Mouse (Mus musculus) neutrophil, adult 5-6 weeks (primary cell): Measurements from ENCODE around the gene Lrch4. TPM values are rescaled to one million over a fixed set of nuclear protein-coding genes. Genes with fewer than 3 reads are reported as not detected.
"Not testable (repeated sequence)": the region's sequence is repeated elsewhere in the genome, so short reads cannot be mapped to it uniquely, and the experiment has no call there.

Source experiments
- ATAC-seq: fragments of 151-379, 151-347 bp; 2 replicates; pipeline ENCODE4 v1.8.0; 2017; ENCODE audit warnings: mild to moderate bottlenecking, moderate TSS enrichment; ENCODE audit not compliant: insufficient number of reproducible peaks, poor library complexity, low FRiP score, severe bottlenecking; ENCODE audit errors: extremely low read depth
- total RNA-seq: library from RNA; stranded (forward); fragments of 200-1000 nt; gene quantifications from 2 replicates; pipeline ENCODE4 v1.2.3, GENCODE M21; 2017

Gene Lrch4
- total RNA-seq, 1 experiment from 2014 or later: 119 TPM

DNA sequence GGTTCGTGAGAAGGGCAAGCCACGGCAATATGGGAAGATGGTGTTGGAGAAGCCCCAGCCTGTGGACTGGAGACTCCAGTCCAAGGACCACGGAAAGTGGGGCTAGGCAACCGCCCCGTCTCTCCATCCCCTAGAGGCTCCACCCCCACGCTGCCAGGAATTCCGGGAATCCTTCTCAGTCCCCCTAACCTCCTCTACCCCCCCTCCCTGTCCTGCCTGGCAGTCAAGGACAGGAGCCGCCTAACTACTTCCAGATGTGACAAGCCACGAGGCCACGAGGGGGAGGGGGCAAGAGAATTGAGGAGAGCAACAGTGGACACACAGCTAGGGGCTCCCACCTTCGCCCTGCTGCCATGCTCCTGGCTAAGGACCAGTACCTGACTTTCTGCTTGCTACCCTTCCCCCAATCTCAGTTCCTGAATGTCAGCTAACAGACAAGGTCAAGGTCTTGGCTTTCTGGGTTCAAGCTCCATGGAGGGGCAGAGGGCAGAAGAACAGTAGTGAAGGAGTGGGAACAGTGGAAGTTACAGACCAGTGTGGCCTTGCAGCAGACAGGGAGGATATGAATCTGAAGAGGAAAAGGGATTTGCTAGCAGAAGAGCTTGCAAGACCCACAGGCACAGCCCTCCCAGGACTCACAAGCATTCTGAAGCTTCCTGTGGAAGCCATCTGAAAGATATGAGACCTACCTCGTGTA lies 18.2 kb upstream of the Lrch4 start:
- no peak for ATAC-seq

GRCm38 (mm10) chr5:137611245-137611602 lies 17.7 kb upstream of the Lrch4 start:
- ATAC-seq: no peak

DNA sequence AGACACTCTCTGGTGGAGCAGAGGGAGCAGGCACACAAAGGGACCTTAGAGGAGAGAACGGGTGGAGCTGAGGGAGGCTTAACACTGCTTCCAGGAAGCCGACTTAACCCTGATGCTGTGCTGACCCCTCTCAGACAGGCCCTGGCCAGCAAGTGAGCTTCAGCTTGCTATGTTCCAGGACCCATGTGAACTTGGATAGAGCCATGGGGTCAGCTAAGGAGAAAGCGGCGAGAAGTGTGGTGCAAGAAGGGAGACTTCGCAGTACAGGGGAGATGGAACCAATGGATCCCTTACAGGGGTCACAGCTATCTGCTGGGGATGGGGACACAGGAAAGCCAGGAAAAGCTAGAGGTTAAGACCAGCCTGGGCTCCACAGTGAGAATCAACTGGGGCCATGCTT lies 15.8 kb upstream of the Lrch4 start:
- no peak for ATAC-seq

GRCm38 (mm10) chr5:137613550-137613949 lies 15.4 kb upstream of the Lrch4 start, which contains the start of gene Pcolce:
Pcolce (minus strand) TSS chr5:137613784.
- no peak for ATAC-seq

GRCm38 (mm10) chr5:137614921-137615320 lies 14.0 kb upstream of the Lrch4 start:
- not testable (repeated sequence) for ATAC-seq

DNA sequence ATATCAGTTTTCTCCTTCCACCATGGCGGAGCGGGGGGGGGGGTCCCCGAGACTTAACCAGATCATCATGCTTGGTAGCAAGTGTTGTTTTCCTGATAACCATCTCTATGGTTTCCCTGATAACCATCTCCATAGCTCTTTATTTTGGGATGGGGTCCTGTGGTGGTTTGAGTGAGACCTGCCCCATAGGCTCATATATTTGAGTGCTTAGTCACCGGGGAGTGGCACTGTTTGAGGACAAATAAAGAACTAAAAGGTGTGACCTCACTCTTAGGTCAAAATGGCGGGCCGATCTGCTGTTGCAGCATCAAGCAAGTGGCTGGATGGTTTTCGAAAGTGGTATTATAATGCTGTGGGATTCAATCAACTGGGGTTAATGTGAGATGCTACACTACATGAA lies 13.6 kb upstream of the Lrch4 start:
- ATAC-seq: no peak

GRCm38 (mm10) chr5:137623937-137624530 lies 4.9 kb upstream of the Lrch4 start:
- no peak for ATAC-seq

GRCm38 (mm10) chr5:137627991-137628390 lies 930 bp upstream of the Lrch4 start:
- no peak for ATAC-seq

DNA sequence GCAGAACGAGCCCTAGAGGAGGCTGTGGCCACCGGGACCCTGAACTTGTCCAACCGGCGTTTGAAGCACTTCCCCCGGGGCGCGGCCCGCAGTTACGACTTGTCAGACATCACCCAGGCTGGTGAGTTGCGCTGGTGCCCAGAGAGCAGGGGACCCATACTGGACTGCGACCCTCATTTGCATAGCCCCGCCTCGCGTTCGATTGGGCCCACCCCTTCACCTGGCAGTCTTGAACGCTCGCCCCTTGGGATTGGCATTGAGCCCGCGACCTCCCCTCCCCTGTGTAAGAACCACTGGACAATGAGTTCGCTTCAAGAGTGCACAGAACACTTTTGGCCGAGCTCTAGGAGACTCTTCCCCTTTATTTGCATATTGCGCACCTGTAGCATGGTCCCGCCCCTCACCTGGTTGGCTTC lies 393 bp downstream of the Lrch4 start:
- ATAC-seq: no peak

GRCm38 (mm10) chr5:137629906-137630545 lies 1.1 kb downstream of the Lrch4 start:
- ATAC-seq: no peak

DNA sequence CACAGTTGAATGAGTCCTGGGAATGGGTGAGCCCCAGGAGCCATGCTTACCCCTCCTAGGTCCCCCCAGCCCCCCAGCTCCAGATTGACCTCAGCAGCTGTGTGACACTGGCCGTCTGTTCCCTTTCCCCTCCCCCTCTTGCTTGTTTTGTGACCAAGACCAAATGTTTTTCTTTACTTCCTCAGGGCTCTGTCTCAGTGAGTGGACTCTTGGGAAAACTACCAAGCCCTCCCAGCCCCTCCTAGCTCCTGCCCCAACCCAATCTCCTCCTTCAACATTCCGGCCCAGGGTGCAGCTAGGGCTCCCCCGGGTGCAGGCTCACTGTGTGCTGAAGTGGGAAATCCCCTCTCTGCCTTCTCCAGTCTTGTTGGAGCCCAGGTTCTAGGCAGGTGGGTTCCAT lies 1.7 kb downstream of the Lrch4 start:
- no peak for ATAC-seq

DNA sequence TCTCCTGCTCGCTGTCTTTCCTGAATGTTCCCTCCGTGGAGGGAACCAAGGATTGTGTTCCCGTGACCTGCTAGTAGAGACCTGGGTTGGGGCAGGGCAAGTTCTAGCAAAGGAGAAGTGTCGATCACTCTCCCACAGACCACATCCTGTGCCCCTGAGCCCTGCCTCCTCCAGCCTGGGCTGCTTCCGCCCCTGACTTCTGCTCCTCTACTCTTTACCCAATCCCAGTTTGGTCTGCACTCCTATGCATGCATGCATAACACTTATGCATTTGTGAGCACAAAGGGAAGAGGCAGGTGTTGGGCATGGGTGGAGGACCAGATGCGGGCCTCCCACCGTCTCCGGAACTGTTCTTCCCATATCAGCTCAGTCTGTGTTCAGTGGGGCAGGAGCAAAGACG lies 2.2 kb downstream of the Lrch4 start:
- ATAC-seq: peak; percentile 47

DNA sequence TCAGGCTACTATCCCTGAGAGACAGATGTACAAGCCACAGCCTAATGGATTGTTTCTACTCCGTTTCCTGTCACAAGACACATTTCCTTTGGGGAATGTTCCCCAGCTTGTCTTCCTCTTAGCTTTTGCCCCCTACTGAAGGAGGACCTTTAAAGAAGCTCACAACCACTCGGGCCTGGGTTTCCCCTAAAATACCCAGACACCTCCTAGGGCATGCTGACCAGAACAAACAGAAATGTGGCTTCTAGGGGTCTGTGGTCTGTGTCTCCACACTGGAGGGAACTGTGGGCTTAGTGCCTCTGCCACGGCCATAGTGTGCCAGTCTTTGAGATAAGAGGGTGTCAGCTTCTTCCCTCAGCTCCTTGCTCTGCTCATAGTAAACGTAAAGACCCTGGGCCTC lies 2.7 kb downstream of the Lrch4 start:
- ATAC-seq: no peak

DNA sequence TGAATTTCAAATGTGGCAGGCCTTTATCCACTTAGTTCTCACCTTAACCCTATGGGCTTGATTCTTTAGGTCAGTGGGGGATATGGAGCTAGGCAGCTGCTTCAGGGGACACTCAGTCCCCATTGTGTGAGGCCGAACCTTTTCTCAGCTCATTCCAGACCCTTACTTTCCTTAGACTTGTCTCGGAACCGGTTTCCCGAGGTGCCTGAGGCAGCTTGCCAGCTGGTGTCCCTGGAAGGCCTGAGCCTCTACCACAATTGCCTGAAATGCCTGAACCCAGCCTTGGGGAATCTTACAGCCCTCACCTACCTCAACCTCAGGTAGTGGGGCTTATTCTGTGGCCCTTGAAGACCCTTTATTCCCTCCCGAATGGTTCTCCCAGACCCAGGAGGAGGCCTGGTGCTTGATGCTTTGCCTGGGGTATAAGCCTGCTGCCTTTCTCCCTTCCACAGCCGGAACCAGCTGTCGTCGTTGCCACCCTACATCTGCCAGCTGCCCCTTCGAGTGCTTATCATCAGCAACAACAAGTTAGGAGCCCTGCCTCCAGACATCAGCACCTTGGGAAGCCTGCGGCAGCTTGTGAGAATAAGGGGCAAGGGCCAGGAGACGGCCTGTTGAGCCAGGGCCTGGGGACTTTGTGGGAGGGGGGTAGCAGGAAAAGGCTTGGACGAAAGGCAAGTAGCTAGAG lies 4.6 kb downstream of the Lrch4 start:
- ATAC-seq: no peak

GRCm38 (mm10) chr5:137639472-137639871 lies 10.6 kb downstream of the Lrch4 start:
- ATAC-seq: no peak

- no peak for ATAC-seq
Measured at GRCm38 (mm10) chr5:137641054-137641453, 12.1 kb downstream of the Lrch4 start, which contains the start of gene Sap25. Sap25 (plus strand) TSS chr5:137641334.

GRCm38 (mm10) chr5:137642886-137643285 lies 14.0 kb downstream of the Lrch4 start:
- no peak for ATAC-seq

GRCm38 (mm10) chr5:137644484-137644883 lies 15.6 kb downstream of the Lrch4 start:
- no peak for ATAC-seq

DNA sequence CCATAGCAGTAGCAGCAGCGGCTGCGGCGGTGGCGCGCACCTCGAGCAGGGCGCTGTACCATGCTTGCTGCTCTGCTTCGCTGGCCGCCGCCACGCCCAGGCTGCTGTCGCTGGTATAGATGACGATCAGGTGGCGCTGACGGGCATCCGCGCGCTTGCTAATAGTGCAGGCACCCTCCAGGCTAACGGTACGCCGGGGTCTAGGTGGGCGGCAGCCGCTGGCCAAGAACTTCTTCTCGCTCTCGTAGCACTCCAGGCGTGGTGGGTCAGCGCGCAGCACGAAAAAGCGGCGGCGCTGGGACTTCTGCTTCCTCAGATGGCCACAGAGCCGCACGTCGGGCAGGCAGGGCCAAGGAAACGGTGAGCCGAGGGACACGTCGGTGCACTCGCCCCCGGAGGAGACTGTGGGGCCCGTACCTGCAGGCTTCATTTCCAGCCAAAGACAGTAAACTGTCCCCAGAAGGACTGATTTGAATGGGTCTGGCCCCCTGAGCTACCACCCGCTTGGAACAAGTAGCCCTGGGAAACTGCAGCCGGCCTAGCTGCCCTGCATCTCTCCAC lies 16.2 kb downstream of the Lrch4 start:
- peak; percentile 39; the same call in 1 of the 2 replicates for ATAC-seq
